Mouse (Mus musculus): ENCODE measurements at regions not wholly inside any gene's neighbourhood (a gene's known extent, or its start where the extent isn't known, plus 50 kb on each side); places are given as distances from the start of the nearest gene placed in this dataset.

DNA sequence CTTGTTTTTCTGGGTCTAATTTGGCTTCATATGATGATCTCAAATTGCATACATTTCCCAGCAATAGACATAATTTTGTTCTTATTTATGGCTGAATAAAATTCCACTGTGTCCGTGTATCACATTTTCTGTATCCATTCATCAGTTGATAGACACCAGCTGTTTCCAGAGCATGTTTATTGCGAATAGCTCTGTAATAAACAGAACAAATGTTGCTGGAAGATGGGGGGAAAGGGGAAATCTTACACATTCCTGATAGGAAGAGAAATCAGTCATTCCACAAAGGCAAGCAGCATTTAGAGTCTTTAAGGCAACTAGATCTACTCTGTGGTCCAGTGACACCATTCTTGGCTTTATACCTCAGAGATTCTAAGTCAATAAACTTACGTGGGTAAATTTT lies 311.3 kb upstream of the Dph6 start:
- TF ChIP-seq CTCF (IDR thresholded peaks at IDR 0.05; ENCODE audit: low read depth) (no peak), EP300 (IDR thresholded peaks at IDR 0.05; ENCODE audit: low read depth) (no peak)
